In genomic region chr14:76413773-76414121, GRCm38 (mm10) we compare ENCODE assay signal across 8 mouse cellular contexts. TPM values are rescaled to one million over a fixed set of nuclear protein-coding genes. Genes with fewer than 3 reads are reported as not detected.
A peak's percentile ranks its signal among the peaks of the same experiment; 100 is the strongest.
DNase-seq lines count a peak whose midpoint lies in the region; ATAC-seq and TF ChIP-seq lines count a peak whose summit lies in the region.

No protein-coding gene starts in this region.

- peak overlapping the region; percentile 56 for H3K9ac ChIP-seq in limb, embryonic 15.5 days
- H3K9ac ChIP-seq in stomach, embryonic 15.5 days: peak overlapping the region; percentile 56

- TF ChIP-seq POLR2A in cerebellum, adult 2 months (IDR thresholded peaks at IDR 0.05; ENCODE audit: borderline replicate concordance, insufficient read depth, low read length): no peak
- TF ChIP-seq POLR2A in spleen, adult 2 months (IDR thresholded peaks at IDR 0.05; ENCODE audit: low read depth, low read length): no peak

- no peak for DNase-seq in cerebellum, adult 2 months
- DNase-seq in cerebellum, postnatal 4 days (ENCODE audit: low spot score in 2 of 2): no peak
- no peak for DNase-seq in spleen, adult 2 months (ENCODE audit: low read depth in 1 of 2, low spot score in 2 of 2)
- no peak for DNase-seq in spleen, postnatal 4 days (ENCODE audit: low spot score in 2 of 2)
- DNase-seq in spleen, adult 12 weeks (ENCODE audit: low spot score): no peak
- DNase-seq in cerebellum, adult 11 months: no peak

- H3K36me3 ChIP-seq in spleen, adult 2 months (ENCODE audit: control insufficient read depth, insufficient read depth, low read length): no peaks in the 10 kb centered on the region
- H3K36me3 ChIP-seq in limb, embryonic 15.5 days: peaks cover 20% of the 10 kb centered on the region
- peaks cover 14% of the 10 kb centered on the region; the same call in 1 of the 2 replicates for H3K36me3 ChIP-seq in stomach, embryonic 15.5 days

- TF ChIP-seq CTCF in cerebellum, adult 2 months (IDR thresholded peaks at IDR 0.05; ENCODE audit: borderline replicate concordance, insufficient read depth, low read depth, low read length): no peak; the same call in 1 of the 2 replicates
- no peak for TF ChIP-seq CTCF in spleen, adult 2 months (IDR thresholded peaks at IDR 0.05; ENCODE audit: extremely low read depth, insufficient read depth, insufficient read length, insufficient replicate concordance)

- H3K27ac ChIP-seq in cerebellum, adult 2 months (ENCODE audit: insufficient read depth, low read length): peak overlapping the region; percentile 55
- H3K27ac ChIP-seq in spleen, adult 2 months (ENCODE audit: insufficient read depth, low read length): peak overlapping the region; percentile 2; the same call in 1 of the 2 replicates
- peak overlapping the region; percentile 98 for H3K27ac ChIP-seq in limb, embryonic 15.5 days
- H3K27ac ChIP-seq in stomach, embryonic 15.5 days: peak overlapping the region; percentile 98

- H3K4me1 ChIP-seq in cerebellum, adult 2 months (ENCODE audit: control insufficient read depth, insufficient read depth, low read length): peaks cover 19% of the 10 kb centered on the region
- no peaks in the 10 kb centered on the region for H3K4me1 ChIP-seq in spleen, adult 2 months (ENCODE audit: control insufficient read depth, insufficient read depth, insufficient read length)
- H3K4me1 ChIP-seq in limb, embryonic 15.5 days: peaks cover 33% of the 10 kb centered on the region
- peaks cover 32% of the 10 kb centered on the region for H3K4me1 ChIP-seq in stomach, embryonic 15.5 days

- H3K4me3 ChIP-seq in cerebellum, adult 2 months (replicated peaks; ENCODE audit: insufficient read depth, low read depth, low read length): peak overlapping the region; percentile 76
- H3K4me3 ChIP-seq in spleen, adult 2 months (ENCODE audit: extremely low read depth, insufficient read depth, insufficient read length): peak overlapping the region; percentile 88
- peak overlapping the region; percentile 91 for H3K4me3 ChIP-seq in limb, embryonic 15.5 days
- H3K4me3 ChIP-seq in stomach, embryonic 15.5 days (replicated peaks): peak overlapping the region; percentile 84

- H3K9me3 ChIP-seq in limb, embryonic 15.5 days: no peaks in the 10 kb centered on the region
- no peaks in the 10 kb centered on the region for H3K9me3 ChIP-seq in stomach, embryonic 15.5 days

- H3K27me3 ChIP-seq in cerebellum, adult 2 months (ENCODE audit: control insufficient read depth, insufficient read depth, low read length): no peaks in the 10 kb centered on the region
- peaks cover 9% of the 10 kb centered on the region; the same call in 1 of the 2 replicates for H3K27me3 ChIP-seq in spleen, adult 2 months (ENCODE audit: control insufficient read depth, insufficient read depth, low read length)
- H3K27me3 ChIP-seq in limb, embryonic 15.5 days: no peaks in the 10 kb centered on the region
- no peaks in the 10 kb centered on the region for H3K27me3 ChIP-seq in stomach, embryonic 15.5 days (replicated peaks)

- ATAC-seq in limb, embryonic 15.5 days (ENCODE audit: insufficient number of reproducible peaks, low FRiP score, low TSS enrichment, low read depth): no peak
- no peak for ATAC-seq in stomach, embryonic 15.5 days (ENCODE audit: insufficient read depth, low FRiP score, low read depth)

- H3K4me2 ChIP-seq in limb, embryonic 15.5 days: peak overlapping the region; percentile 90
- peak overlapping the region; percentile 93 for H3K4me2 ChIP-seq in stomach, embryonic 15.5 days

- WGBS in cerebellum, adult 2 months: 2% methylated on average over 10 of the region's 10 CpGs
- whole genome bisulfite sequencing in spleen, adult 2 months: 4% methylated on average over 10 of the region's 10 CpGs
- WGBS in limb, embryonic 15.5 days: under 1% methylated on average over 10 of the region's 10 CpGs
- 2% methylated on average over 10 of the region's 10 CpGs for WGBS in stomach, embryonic 15.5 days

RNA-seq across cellular contexts. Expression of gene Tsc22d1, which starts 1.0 kb away (rescaled TPM):
- polyA plus RNA-seq in cerebellum, adult 2 months (2012; rRNA removed): 344 and 362 TPM in 2 replicates
- 82.9 and 93.7 TPM in 2 replicates for polyA plus RNA-seq in spleen, adult 2 months (2012; rRNA removed)
- 543 and 584 TPM in 2 replicates for polyA plus RNA-seq in limb, embryonic 15.5 days (2015; fragmentation: Nextera tagmentation; extraction: Ambion mirVana)
- 474 and 525 TPM in 2 replicates for polyA plus RNA-seq in stomach, embryonic 15.5 days (2015; fragmentation: Nextera tagmentation; extraction: Ambion mirVana)

Comparison
In these comparisons a context has a peak if more than half of its experiments do, and no peak if none do; other contexts are left out.
1. H3K27ac ChIP-seq: peak in every context shown above with its lines; median percentile 98 in limb, embryonic 15.5 days; 98 in stomach, embryonic 15.5 days; 55 in cerebellum, adult 2 months; 2 in spleen, adult 2 months.